Mouse (Mus musculus): ENCODE measurements around the gene Ccne1.

- TF ChIP-seq CTCF (IDR thresholded peaks at IDR 0.05; ENCODE audit: control insufficient read depth, insufficient read depth, low read length) (no peak), POLR2A (IDR thresholded peaks at IDR 0.05; ENCODE audit: borderline replicate concordance, control insufficient read depth, low read depth, low read length) (no peak)
These were observed 42.9 kb downstream of the Ccne1 start for GRCm38 (mm10) chr7:38064431-38064830.
